Mouse (Mus musculus): ENCODE results near the gene Cldn2. TPM values are rescaled to one million over a fixed set of nuclear protein-coding genes. Genes with fewer than 3 reads are reported as not detected.

Cldn2 gene
- polyA plus RNA-seq, 1 experiment from 2014 or later, result 0.55 TPM

GRCm38 (mm10) chrX:139859402-139859801, 58.8 kb downstream of the Cldn2 start:
- 65% methylated on average over 5 of the region's 5 CpGs for WGBS
- H3K4me1 ChIP-seq, result no peaks in the 10 kb centered on the region
- H3K4me2 ChIP-seq, result no peak overlapping the region
- no peak overlapping the region for H3K9ac ChIP-seq
- H3K27ac ChIP-seq, result no peak overlapping the region
- H3K27me3 ChIP-seq, result no peaks in the 10 kb centered on the region; the same call in 1 of the 2 replicates
- H3K9me3 ChIP-seq, result no peaks in the 10 kb centered on the region
- H3K36me3 ChIP-seq, result no peaks in the 10 kb centered on the region
- no peak for ATAC-seq (ENCODE audit: insufficient number of reproducible peaks, low FRiP score, low TSS enrichment, low read depth)
- H3K4me3 ChIP-seq, result no peak overlapping the region

Other genes with a start within 250 kb of the Cldn2 start
- 9.5 and 9.7 TPM in 2 replicates for gene Rnf128, start 237.5 kb upstream of the Cldn2 start, polyA plus RNA-seq (2015; fragmentation: Nextera tagmentation; extraction: Ambion mirVana)
- 4.8 and 5.8 TPM in 2 replicates for gene Tbc1d8b, start 115.8 kb upstream of the Cldn2 start, polyA plus RNA-seq (2015; fragmentation: Nextera tagmentation; extraction: Ambion mirVana)
- 0.30 TPM in 1 of 2 replicates, not detected in the other for gene Gm15013, start 86.3 kb upstream of the Cldn2 start, polyA plus RNA-seq (2015; fragmentation: Nextera tagmentation; extraction: Ambion mirVana)
- gene Ripply1, start 18.5 kb upstream of the Cldn2 start, polyA plus RNA-seq (2015; fragmentation: Nextera tagmentation; extraction: Ambion mirVana), result 0.87 and 1.1 TPM in 2 replicates
- gene Morc4, start 70.8 kb downstream of the Cldn2 start, polyA plus RNA-seq (2015; fragmentation: Nextera tagmentation; extraction: Ambion mirVana), result 22.7 and 24.2 TPM in 2 replicates
- gene Rbm41, start 197.8 kb downstream of the Cldn2 start, polyA plus RNA-seq (2015; fragmentation: Nextera tagmentation; extraction: Ambion mirVana), result 3.8 and 4.2 TPM in 2 replicates

Measured in limb, embryonic 15.5 days (tissue).